Comparison of ENCODE assay signal across 20 mouse cellular contexts in genomic region chr12:107959872-107960271, GRCm38 (mm10). TPM values are rescaled to one million over a fixed set of nuclear protein-coding genes. Genes with fewer than 3 reads are reported as not detected.
DNase-seq lines count a peak whose midpoint lies in the region; ATAC-seq and TF ChIP-seq lines count a peak whose summit lies in the region.
"Had no signal": no experiment of that assay in that cellular context is flagged by ENCODE, and none has a peak within 500 bp of the region (broad histone marks: within the 10 kb centered on the region; RNA-seq: fewer than 3 reads in every experiment).

No protein-coding gene starts in this region.

- WGBS in forebrain, embryonic 11.5 days = 53% methylated on average over 8 of the region's 8 CpGs
- WGBS in forebrain, postnatal 0 days = 27% methylated on average over 8 of the region's 8 CpGs
- WGBS in midbrain, embryonic 13.5 days = 42% methylated on average over 8 of the region's 8 CpGs
- 35% methylated on average over 8 of the region's 8 CpGs for WGBS in midbrain, postnatal 0 days
- WGBS in forebrain, embryonic 15.5 days = 34% methylated on average over 8 of the region's 8 CpGs
- WGBS in midbrain, embryonic 16.5 days = 34% methylated on average over 8 of the region's 8 CpGs

- H3K4me3 ChIP-seq in forebrain, embryonic 11.5 days (ENCODE audit: low read depth, low read length) = no peak overlapping the region
- H3K4me3 ChIP-seq in forebrain, postnatal 0 days (ENCODE audit: low read depth, low read length) = no peak overlapping the region
- no peak overlapping the region for H3K4me3 ChIP-seq in midbrain, embryonic 13.5 days (replicated peaks)
- H3K4me3 ChIP-seq in midbrain, postnatal 0 days (ENCODE audit: low read depth, low read length) = no peak overlapping the region
- no peak overlapping the region for H3K4me3 ChIP-seq in forebrain, embryonic 15.5 days
- no peak overlapping the region for H3K4me3 ChIP-seq in midbrain, embryonic 16.5 days (ENCODE audit: low read depth, low read length)
- H3K4me3 ChIP-seq: heart, embryonic 12.5 days; intestine, embryonic 15.5 days; liver, embryonic 15.5 days; megakaryocyte, embryonic 14.5 days had no signal

- H3K9me3 ChIP-seq in forebrain, embryonic 11.5 days (ENCODE audit: control insufficient read depth, low read length) = no peaks in the 10 kb centered on the region
- no peaks in the 10 kb centered on the region for H3K9me3 ChIP-seq in forebrain, postnatal 0 days (ENCODE audit: low read length)
- no peaks in the 10 kb centered on the region for H3K9me3 ChIP-seq in midbrain, embryonic 13.5 days
- no peaks in the 10 kb centered on the region for H3K9me3 ChIP-seq in midbrain, postnatal 0 days (ENCODE audit: low read length)
- H3K9me3 ChIP-seq in forebrain, embryonic 15.5 days = no peaks in the 10 kb centered on the region
- no peaks in the 10 kb centered on the region for H3K9me3 ChIP-seq in midbrain, embryonic 16.5 days (replicated peaks; ENCODE audit: control insufficient read depth, low read length, poor library complexity, severe bottlenecking)
- H3K9me3 ChIP-seq: heart, embryonic 12.5 days; intestine, embryonic 15.5 days; liver, embryonic 15.5 days had no signal

- TF ChIP-seq CTCF in forebrain, postnatal 0 days (IDR thresholded peaks at IDR 0.05; ENCODE audit: low read depth) = no peak
- TF ChIP-seq CTCF in midbrain, postnatal 0 days (IDR thresholded peaks at IDR 0.05) = no peak

- no peaks in the 10 kb centered on the region for H3K27me3 ChIP-seq in forebrain, embryonic 11.5 days (ENCODE audit: control insufficient read depth, insufficient read depth, low read length)
- no peaks in the 10 kb centered on the region for H3K27me3 ChIP-seq in forebrain, postnatal 0 days (ENCODE audit: insufficient read depth, low read length)
- no peaks in the 10 kb centered on the region for H3K27me3 ChIP-seq in midbrain, embryonic 13.5 days
- no peaks in the 10 kb centered on the region for H3K27me3 ChIP-seq in midbrain, postnatal 0 days (ENCODE audit: insufficient read depth, low read length)
- no peaks in the 10 kb centered on the region for H3K27me3 ChIP-seq in forebrain, embryonic 15.5 days
- H3K27me3 ChIP-seq in midbrain, embryonic 16.5 days (ENCODE audit: control insufficient read depth, insufficient read depth, low read depth, low read length) = no peaks in the 10 kb centered on the region
- H3K27me3 ChIP-seq: heart, embryonic 12.5 days; intestine, embryonic 15.5 days; liver, embryonic 15.5 days; megakaryocyte, embryonic 14.5 days had no signal

- 0 out of 2 replicates have a peak overlapping the region, but pooled peaks have one; percentile 37 for H3K27ac ChIP-seq in forebrain, embryonic 11.5 days (ENCODE audit: low read depth, low read length)
- no peak overlapping the region for H3K27ac ChIP-seq in forebrain, postnatal 0 days (ENCODE audit: low read depth, low read length)
- peak overlapping the region; percentile 74; the same call in 1 of the 2 replicates for H3K27ac ChIP-seq in midbrain, embryonic 13.5 days
- no peak overlapping the region for H3K27ac ChIP-seq in midbrain, postnatal 0 days (ENCODE audit: low read depth, low read length)
- H3K27ac ChIP-seq in forebrain, embryonic 15.5 days (replicated peaks) = peak overlapping the region; percentile 75
- 0 out of 2 replicates have a peak overlapping the region, but pooled peaks have one; percentile 1 for H3K27ac ChIP-seq in midbrain, embryonic 16.5 days (ENCODE audit: low read length)
- H3K27ac ChIP-seq: intestine, embryonic 15.5 days; liver, embryonic 15.5 days; stomach, postnatal 0 days had no signal

- H3K4me2 ChIP-seq in forebrain, embryonic 11.5 days (ENCODE audit: low read depth, low read length, severe bottlenecking) = no peak overlapping the region
- no peak overlapping the region for H3K4me2 ChIP-seq in forebrain, postnatal 0 days (ENCODE audit: low read depth)
- H3K4me2 ChIP-seq in midbrain, embryonic 13.5 days (replicated peaks) = no peak overlapping the region
- no peak overlapping the region for H3K4me2 ChIP-seq in midbrain, postnatal 0 days (ENCODE audit: low read depth, low read length, poor library complexity, severe bottlenecking)
- H3K4me2 ChIP-seq in forebrain, embryonic 15.5 days (replicated peaks) = no peak overlapping the region
- no peak overlapping the region for H3K4me2 ChIP-seq in midbrain, embryonic 16.5 days (ENCODE audit: low read length)
- H3K4me2 ChIP-seq: intestine, embryonic 15.5 days; liver, embryonic 15.5 days had no signal

- no peaks in the 10 kb centered on the region; the same call in 1 of the 2 replicates for H3K36me3 ChIP-seq in forebrain, embryonic 11.5 days (ENCODE audit: control insufficient read depth, insufficient read depth, low read length)
- H3K36me3 ChIP-seq in forebrain, postnatal 0 days (ENCODE audit: insufficient read depth) = no peaks in the 10 kb centered on the region
- H3K36me3 ChIP-seq in midbrain, embryonic 13.5 days = no peaks in the 10 kb centered on the region
- H3K36me3 ChIP-seq in midbrain, postnatal 0 days (ENCODE audit: insufficient read depth, low read length) = no peaks in the 10 kb centered on the region
- no peaks in the 10 kb centered on the region for H3K36me3 ChIP-seq in forebrain, embryonic 15.5 days
- H3K36me3 ChIP-seq in midbrain, embryonic 16.5 days (ENCODE audit: control insufficient read depth, insufficient read depth, low read length) = no peaks in the 10 kb centered on the region
- H3K36me3 ChIP-seq: heart, embryonic 12.5 days; intestine, embryonic 15.5 days; liver, embryonic 15.5 days had no signal

- DNase-seq in forebrain, embryonic 11.5 days (ENCODE audit: low spot score) = no peak
- DNase-seq in forebrain, postnatal 0 days = no peak
- no peak for DNase-seq in midbrain, postnatal 0 days (ENCODE audit: low spot score)
- no peak for DNase-seq in urinary bladder, postnatal 14 days (ENCODE audit: low spot score)
- DNase-seq in layer of hippocampus, postnatal 14 days (ENCODE audit: low spot score in 2 of 2) = no peak
- DNase-seq: cerebellum, postnatal 10 days; embryo, embryonic 11 days; heart, postnatal 4 days; lung, postnatal 14 days; thymus, postnatal 14 days had no signal

- H3K4me1 ChIP-seq in forebrain, embryonic 11.5 days (replicated peaks; ENCODE audit: control insufficient read depth, insufficient read depth, low read length) = peaks cover 20% of the 10 kb centered on the region
- H3K4me1 ChIP-seq in forebrain, postnatal 0 days (ENCODE audit: insufficient read depth) = peaks cover 28% of the 10 kb centered on the region; the same call in 1 of the 2 replicates
- peaks cover 56% of the 10 kb centered on the region for H3K4me1 ChIP-seq in midbrain, embryonic 13.5 days (replicated peaks)
- peaks cover 5% of the 10 kb centered on the region; the same call in 1 of the 2 replicates for H3K4me1 ChIP-seq in midbrain, postnatal 0 days (ENCODE audit: insufficient read depth, low read length)
- H3K4me1 ChIP-seq in forebrain, embryonic 15.5 days = peaks cover 73% of the 10 kb centered on the region
- peaks cover 20% of the 10 kb centered on the region for H3K4me1 ChIP-seq in midbrain, embryonic 16.5 days (ENCODE audit: control insufficient read depth, insufficient read depth, low read length)
- H3K4me1 ChIP-seq: liver, embryonic 15.5 days; megakaryocyte, embryonic 14.5 days had no signal

- ATAC-seq in forebrain, embryonic 11.5 days (replicated peaks; ENCODE audit: low FRiP score) = no peak
- ATAC-seq in forebrain, postnatal 0 days = no peak
- ATAC-seq in midbrain, embryonic 13.5 days = no peak
- no peak for ATAC-seq in midbrain, postnatal 0 days (ENCODE audit: low FRiP score)
- ATAC-seq in forebrain, embryonic 15.5 days (replicated peaks) = no peak
- ATAC-seq in midbrain, embryonic 16.5 days = no peak

- no peak overlapping the region for H3K9ac ChIP-seq in forebrain, embryonic 11.5 days (ENCODE audit: low read length)
- no peak overlapping the region for H3K9ac ChIP-seq in forebrain, postnatal 0 days
- no peak overlapping the region for H3K9ac ChIP-seq in midbrain, embryonic 13.5 days (replicated peaks)
- H3K9ac ChIP-seq in midbrain, postnatal 0 days (replicated peaks; ENCODE audit: low read length, poor library complexity, severe bottlenecking) = no peak overlapping the region
- H3K9ac ChIP-seq in forebrain, embryonic 15.5 days (replicated peaks) = no peak overlapping the region
- H3K9ac ChIP-seq in midbrain, embryonic 16.5 days (ENCODE audit: low read depth, low read length) = no peak overlapping the region
- H3K9ac ChIP-seq: heart, embryonic 12.5 days; intestine, embryonic 15.5 days; liver, embryonic 15.5 days had no signal

RNA-seq across cellular contexts. Expression of gene Bcl11b, which starts 43.5 kb away (rescaled TPM):
- 19.4 and 24.2 TPM in 2 replicates for polyA plus RNA-seq in forebrain, embryonic 11.5 days (2014; fragmentation: Nextera tagmentation; extraction: Ambion mirVana)
- 103 and 122 TPM in 2 replicates for total RNA-seq in forebrain, postnatal 0 days (2014; rRNA removed)
- polyA plus RNA-seq in forebrain, postnatal 0 days (2015; fragmentation: Nextera tagmentation; extraction: Ambion mirVana) = 45.4 and 70.1 TPM in 2 replicates
- 19.2 and 27.0 TPM in 2 replicates for polyA plus RNA-seq in midbrain, embryonic 13.5 days (2015; fragmentation: Nextera tagmentation; extraction: Ambion mirVana)
- 55.2 and 56.8 TPM in 2 replicates for total RNA-seq in midbrain, postnatal 0 days (2014; rRNA removed)
- polyA plus RNA-seq in midbrain, postnatal 0 days (2015; fragmentation: Nextera tagmentation; extraction: Ambion mirVana) = 18.9 and 19.0 TPM in 2 replicates
- polyA plus RNA-seq in forebrain, embryonic 15.5 days (2015; fragmentation: Nextera tagmentation; extraction: Ambion mirVana) = 109 and 117 TPM in 2 replicates
- polyA plus RNA-seq in midbrain, embryonic 16.5 days (2015; fragmentation: Nextera tagmentation; extraction: Ambion mirVana) = 22.6 and 23.9 TPM in 2 replicates
- 100 to 1,000 TPM; 108 to 112 TPM for total RNA-seq in layer of hippocampus, postnatal 14 days (2021)
- total RNA-seq: gastrocnemius, adult 18-20 months; MEL had no signal

Comparison
In these comparisons a context has a peak if more than half of its experiments do, and no peak if none do; other contexts are left out.
1. H3K27ac ChIP-seq: peak in forebrain, embryonic 11.5 days (single experiment), midbrain, embryonic 13.5 days (single experiment), forebrain, embryonic 15.5 days (single experiment) and midbrain, embryonic 16.5 days (single experiment); none in forebrain, postnatal 0 days (single experiment) and midbrain, postnatal 0 days (single experiment).